ENCODE assay signal across 9 mouse cellular contexts in genomic region chr14:5961635-5962034, GRCm38 (mm10). TPM values are rescaled to one million over a fixed set of nuclear protein-coding genes. Genes with fewer than 3 reads are reported as not detected.
DNase-seq lines count a peak whose midpoint lies in the region; ATAC-seq and TF ChIP-seq lines count a peak whose summit lies in the region.
"Not testable (repeated sequence)": the region's sequence is repeated elsewhere in the genome, so short reads cannot be mapped to it uniquely, and the experiment has no call there.
"Had no signal": no experiment of that assay in that cellular context is flagged by ENCODE, and none has a peak within 500 bp of the region (broad histone marks: within the 10 kb centered on the region; RNA-seq: fewer than 3 reads in every experiment).

TSS of gene Gm3248 (minus strand) at chr14:5961745.

- TF ChIP-seq POLR2A in olfactory bulb, adult 2 months (IDR thresholded peaks at IDR 0.05; ENCODE audit: insufficient read depth, low read depth, low read length) = not testable (repeated sequence)

- ATAC-seq in embryonic facial prominence, embryonic 12.5 days (ENCODE audit: insufficient number of reproducible peaks, insufficient read depth, low FRiP score, low TSS enrichment); hindbrain, postnatal 0 days; lung, embryonic 14.5 days (ENCODE audit: insufficient read depth): not testable (repeated sequence)

- peak within 1 kb of the TSS; percentile 45 for H3K4me3 ChIP-seq in embryonic facial prominence, embryonic 12.5 days
- peak within 1 kb of the TSS; percentile 48 for H3K4me3 ChIP-seq in hindbrain, postnatal 0 days (ENCODE audit: low read length)
- peak within 1 kb of the TSS; percentile 37 for H3K4me3 ChIP-seq in lung, embryonic 14.5 days (ENCODE audit: low read depth, low read length)
- H3K4me3 ChIP-seq in olfactory bulb, adult 2 months (ENCODE audit: insufficient read depth, low read depth, low read length) = peak within 1 kb of the TSS; percentile 58

- H3K4me2 ChIP-seq in embryonic facial prominence, embryonic 12.5 days (replicated peaks) = peak within 1 kb of the TSS; percentile 73
- H3K4me2 ChIP-seq in hindbrain, postnatal 0 days (ENCODE audit: low read depth, low read length) = peak within 1 kb of the TSS; percentile 57
- peak within 1 kb of the TSS; percentile 65 for H3K4me2 ChIP-seq in lung, embryonic 14.5 days

- not testable (repeated sequence) for H3K4me1 ChIP-seq in embryonic facial prominence, embryonic 12.5 days; hindbrain, postnatal 0 days (ENCODE audit: insufficient read depth, low read length); lung, embryonic 14.5 days (ENCODE audit: insufficient read depth); olfactory bulb, adult 2 months (ENCODE audit: control insufficient read depth, insufficient read depth, low read length)

- H3K9ac ChIP-seq in embryonic facial prominence, embryonic 12.5 days; hindbrain, postnatal 0 days (replicated peaks; ENCODE audit: low read length); lung, embryonic 14.5 days: not testable (repeated sequence)

- not testable (repeated sequence) for H3K27ac ChIP-seq in embryonic facial prominence, embryonic 12.5 days; lung, embryonic 14.5 days (ENCODE audit: low read depth); olfactory bulb, adult 2 months (ENCODE audit: insufficient read depth, low read depth, low read length)
- H3K27ac ChIP-seq in hindbrain, postnatal 0 days = peak within 1 kb of the TSS; percentile 32; the same call in 1 of the 2 replicates

- DNase-seq in adrenal gland, postnatal 36 days = peak; percentile 28 to 39
- DNase-seq in heart, adult 18-20 months = peak; percentile 10 to 36
- peak; percentile 46 for DNase-seq in hindbrain, postnatal 0 days (ENCODE audit: low spot score)
- peak; percentile 10 to 20 for DNase-seq in left cerebral cortex, adult 18-20 months (ENCODE audit: low spot score in 2 of 2)
- DNase-seq in lung, embryonic 14.5 days = peak; percentile 7

- not testable (repeated sequence) for H3K9me3 ChIP-seq in embryonic facial prominence, embryonic 12.5 days; hindbrain, postnatal 0 days (ENCODE audit: low read length); lung, embryonic 14.5 days (ENCODE audit: low read depth, low read length)

- 0% methylated on average over 22 of the region's 23 CpGs for WGBS in embryonic facial prominence, embryonic 12.5 days
- WGBS in hindbrain, postnatal 0 days = 0% methylated on average over 11 of the region's 23 CpGs
- under 1% methylated on average over 14 of the region's 23 CpGs for WGBS in lung, embryonic 14.5 days
- WGBS in olfactory bulb, adult 2 months = under 1% methylated on average over 21 of the region's 23 CpGs

- TF ChIP-seq CTCF in hindbrain, postnatal 0 days (IDR thresholded peaks at IDR 0.05; ENCODE audit: low read depth); lung, embryonic 14.5 days (IDR thresholded peaks at IDR 0.05; ENCODE audit: low read depth); olfactory bulb, adult 2 months (IDR thresholded peaks at IDR 0.05; ENCODE audit: insufficient read depth, low read depth, low read length): not testable (repeated sequence)

- H3K27me3 ChIP-seq in embryonic facial prominence, embryonic 12.5 days; hindbrain, postnatal 0 days (ENCODE audit: insufficient read depth, low read length); lung, embryonic 14.5 days (ENCODE audit: insufficient read depth, low read length): not testable (repeated sequence)

- not testable (repeated sequence) for H3K36me3 ChIP-seq in embryonic facial prominence, embryonic 12.5 days; hindbrain, postnatal 0 days (ENCODE audit: insufficient read depth, low read length); lung, embryonic 14.5 days (ENCODE audit: insufficient read depth)

RNA-seq across cellular contexts. Expression of gene Gm3248, which starts in this region (rescaled TPM):
- total RNA-seq in adrenal gland, postnatal 36 days (2021) = under 1 TPM in 1 of 2 experiments, not detected in 1; 0.20 TPM
- 0.52 and 0.56 TPM in 2 replicates for polyA plus RNA-seq in embryonic facial prominence, embryonic 12.5 days (2016; fragmentation: Nextera tagmentation; extraction: Ambion mirVana)
- under 1 TPM in 1 of 2 experiments, not detected in 1; 0.37 TPM for total RNA-seq in heart, adult 18-20 months (2021)
- 0.72 and 3.3 TPM in 2 replicates for total RNA-seq in hindbrain, postnatal 0 days (2014; rRNA removed)
- polyA plus RNA-seq in hindbrain, postnatal 0 days (2015; fragmentation: Nextera tagmentation; extraction: Ambion mirVana) = 3.4 and 3.8 TPM in 2 replicates
- under 1 TPM; 0.54 to 0.81 TPM for total RNA-seq in left cerebral cortex, adult 18-20 months (2021)
- polyA plus RNA-seq in lung, embryonic 14.5 days (2014; fragmentation: Nextera tagmentation; extraction: Ambion mirVana) = 0.46 and 0.62 TPM in 2 replicates
- polyA plus RNA-seq in olfactory bulb, adult 2 months (2012; ENCODE audit: insufficient read depth, insufficient read length, low replicate concordance, missing spikeins) = not detected in 2 replicates
- polyA plus RNA-seq: erythroblast, embryonic 14.5 days; myocyte had no signal

Comparison
In these comparisons a context has a peak if more than half of its experiments do, and no peak if none do; other contexts are left out.
1. Peak in DNase-seq in adrenal gland, postnatal 36 days; RNA of the gene not detected or under 1 TPM.
2. Peak in DNase-seq in heart, adult 18-20 months; RNA of the gene not detected or under 1 TPM.
3. Peak in DNase-seq in left cerebral cortex, adult 18-20 months; RNA of the gene not detected or under 1 TPM.
4. Peak in DNase-seq, H3K4me3 ChIP-seq and H3K4me2 ChIP-seq in lung, embryonic 14.5 days; RNA of the gene not detected or under 1 TPM.